Mouse (Mus musculus): Measurements from ENCODE around the gene Prdm11. TPM values are rescaled to one million over a fixed set of nuclear protein-coding genes. Genes with fewer than 3 reads are reported as not detected.

Prdm11 gene
- 9.6 and 24.6 TPM in 2 replicates for total RNA-seq (2014; fragmentation: Nextera tagmentation)
- 5.0 and 6.3 TPM in 2 replicates for total RNA-seq (2017)

DNA sequence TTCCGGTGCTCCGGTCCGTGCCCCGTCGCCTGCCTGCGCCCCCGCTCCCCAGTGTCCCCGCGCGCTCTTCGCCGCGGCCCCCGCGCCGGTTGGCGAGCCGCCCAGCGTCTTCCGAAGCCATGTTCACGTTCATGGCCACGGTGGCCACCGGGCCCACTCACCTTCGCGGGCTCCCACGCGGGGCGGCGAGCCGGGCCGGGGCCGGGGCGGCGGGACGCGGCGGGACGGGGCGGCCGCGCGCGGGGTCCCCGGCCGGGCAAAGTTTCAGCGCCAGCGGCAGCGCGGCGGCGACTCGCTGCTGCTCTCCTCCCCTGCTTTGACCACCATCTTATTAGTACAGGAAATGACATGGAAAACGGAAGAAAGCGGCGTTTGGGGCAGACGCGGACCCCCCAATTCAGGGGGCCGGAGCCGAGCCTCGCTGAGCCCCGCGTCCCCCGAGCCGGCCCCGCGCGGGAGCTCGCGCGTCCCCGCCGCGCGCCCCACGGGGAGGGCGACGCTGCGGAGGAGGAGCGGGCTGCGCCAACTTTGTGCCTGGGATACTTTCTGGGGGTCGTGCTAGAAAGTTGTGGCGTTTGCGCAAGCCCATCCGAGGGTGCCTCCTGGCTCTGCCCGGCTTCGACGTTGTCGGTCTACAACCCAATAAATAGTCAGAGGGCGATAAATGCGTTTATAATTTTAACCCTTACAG, at the start of gene Prdm11:
Prdm11 (minus strand) TSS at position 350 of the 691 bp plus-strand sequence.
- ATAC-seq (replicated peaks; ENCODE audit: low FRiP score, low TSS enrichment, poor library complexity, severe bottlenecking) = no peak

DNA sequence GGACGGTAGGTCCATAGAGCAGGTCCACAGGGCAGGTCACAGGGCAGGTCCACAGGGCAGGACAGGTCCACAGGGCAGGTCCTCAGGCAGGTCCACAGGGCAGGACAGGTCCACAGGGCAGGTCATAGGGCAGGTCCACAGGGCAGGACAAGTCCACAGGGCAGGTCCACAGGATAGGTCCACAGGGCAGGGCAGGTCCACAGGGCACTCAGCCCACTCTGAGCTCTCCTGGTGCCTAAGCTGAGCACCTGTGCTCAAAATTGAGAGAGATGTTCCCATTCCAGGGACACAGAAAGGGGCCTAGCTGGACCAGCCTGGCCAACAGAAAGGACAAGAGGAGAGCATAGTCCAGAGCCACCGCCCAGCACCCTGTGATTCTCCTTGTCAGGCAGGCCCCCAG, 46.4 kb upstream of the Prdm11 start:
- no peak for ATAC-seq (replicated peaks; ENCODE audit: low FRiP score, low TSS enrichment, poor library complexity, severe bottlenecking)

DNA sequence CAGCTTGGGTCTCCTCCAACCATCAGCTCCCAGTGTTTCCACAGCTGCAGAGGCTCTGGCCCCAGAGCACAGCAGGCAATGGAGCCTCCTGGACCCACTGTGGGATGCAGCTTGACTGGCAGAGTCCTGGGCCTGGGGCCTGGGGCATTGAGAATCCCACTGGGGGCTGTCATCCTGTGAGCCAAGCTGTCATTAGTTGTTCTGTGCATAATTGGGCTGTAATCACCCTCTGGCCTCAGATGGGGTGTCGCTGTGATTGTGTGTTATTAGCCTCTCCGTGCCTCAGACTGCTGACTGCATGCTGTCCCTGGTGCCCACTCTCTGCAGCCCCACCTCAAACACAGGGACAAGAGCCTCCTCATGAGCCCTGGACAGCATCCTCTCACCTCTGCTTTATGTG, 45.7 kb upstream of the Prdm11 start:
- ATAC-seq (replicated peaks; ENCODE audit: low FRiP score, low TSS enrichment, poor library complexity, severe bottlenecking) = no peak

DNA sequence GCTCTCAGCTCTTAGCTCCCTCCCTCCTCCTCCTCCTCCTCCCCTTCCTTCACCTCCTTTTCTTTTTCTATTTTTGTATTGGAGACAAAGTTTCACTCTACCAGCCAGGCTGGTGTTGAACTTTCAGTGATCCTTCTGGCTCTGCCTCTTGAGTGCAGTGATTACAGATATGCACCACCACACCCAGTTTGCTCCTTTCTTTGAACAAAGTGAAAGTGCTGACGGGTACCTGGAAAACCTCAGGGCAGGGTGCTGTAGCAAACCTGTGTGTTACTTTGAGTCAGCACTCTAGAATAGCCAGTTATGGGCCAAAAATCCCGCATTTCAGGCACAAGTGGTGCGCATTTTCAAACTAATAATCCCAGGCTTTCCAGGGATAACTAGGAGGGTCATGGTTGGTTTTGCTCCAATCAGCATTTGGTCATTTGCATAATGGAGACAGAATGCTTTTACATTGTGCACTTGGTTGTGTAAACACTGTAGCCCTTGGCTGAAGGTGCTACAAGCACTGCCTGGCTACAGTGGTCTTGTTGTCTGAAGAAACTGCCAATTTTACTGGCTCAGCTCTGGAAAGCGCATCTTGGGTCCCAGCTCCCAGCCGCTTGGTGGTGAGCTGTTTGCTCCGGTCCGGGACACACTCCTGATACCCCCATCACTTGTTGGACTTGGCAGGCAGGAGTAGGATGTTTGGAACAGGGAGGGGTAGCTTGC, 43.6 kb upstream of the Prdm11 start:
- ATAC-seq (replicated peaks; ENCODE audit: low FRiP score, low TSS enrichment, poor library complexity, severe bottlenecking) = no peak

DNA sequence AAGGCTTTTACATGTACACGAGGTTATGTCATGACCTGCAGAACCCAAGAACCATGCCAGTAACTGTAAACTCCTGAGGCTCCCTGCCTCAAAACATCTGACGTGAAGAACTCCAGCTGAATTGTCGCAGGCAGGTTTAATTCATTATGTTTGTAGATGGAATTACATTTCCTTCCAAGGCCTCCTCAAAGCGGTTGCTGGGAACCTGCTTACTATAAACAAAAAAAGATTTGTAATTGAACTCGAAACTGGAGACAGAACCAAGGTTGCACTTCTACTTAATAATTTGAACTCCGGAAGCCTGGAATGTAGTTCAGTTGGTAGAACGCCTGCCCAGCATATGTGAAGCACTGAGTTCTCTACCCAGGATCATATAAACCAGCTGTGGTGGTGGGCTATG, 42.0 kb upstream of the Prdm11 start:
- no peak for ATAC-seq (replicated peaks; ENCODE audit: low FRiP score, low TSS enrichment, poor library complexity, severe bottlenecking)

DNA sequence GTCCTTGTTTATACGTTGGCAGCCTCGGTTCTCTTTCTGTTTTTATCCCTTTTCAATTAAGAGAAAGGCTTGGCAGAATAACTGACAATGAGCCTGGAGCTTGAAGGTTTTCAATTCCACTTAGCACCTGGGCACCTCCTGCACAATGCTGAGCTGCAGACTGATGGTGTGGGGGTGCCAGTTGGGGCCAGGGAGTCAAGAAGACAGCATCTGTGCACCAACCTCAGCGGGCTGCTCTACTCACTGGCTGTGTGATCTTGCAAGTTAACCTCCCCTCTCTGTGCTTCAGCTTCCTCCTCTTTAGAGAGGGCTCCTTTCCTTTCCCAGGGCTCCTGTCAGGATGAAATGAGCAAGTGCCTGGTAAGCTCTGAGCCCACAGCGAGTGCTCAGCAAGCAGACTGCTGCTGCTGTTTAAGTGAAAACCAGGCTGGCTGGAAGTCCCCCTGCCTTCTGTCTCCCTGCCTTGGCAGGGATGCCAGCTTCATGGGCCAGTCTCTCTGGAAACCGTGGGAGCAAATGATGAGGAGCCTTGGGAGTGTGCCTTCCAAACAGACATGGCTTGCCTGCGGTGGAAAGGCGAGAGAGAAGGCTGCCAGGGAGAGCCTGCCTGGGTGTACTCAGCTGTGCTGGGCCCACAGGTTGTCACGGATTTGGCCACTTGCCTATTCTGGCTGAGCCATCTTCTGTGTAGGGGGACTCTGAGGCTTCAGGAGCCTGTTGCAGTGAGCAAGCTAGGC, 39.5 kb upstream of the Prdm11 start:
- no peak for ATAC-seq (replicated peaks; ENCODE audit: low FRiP score, low TSS enrichment, poor library complexity, severe bottlenecking)

DNA sequence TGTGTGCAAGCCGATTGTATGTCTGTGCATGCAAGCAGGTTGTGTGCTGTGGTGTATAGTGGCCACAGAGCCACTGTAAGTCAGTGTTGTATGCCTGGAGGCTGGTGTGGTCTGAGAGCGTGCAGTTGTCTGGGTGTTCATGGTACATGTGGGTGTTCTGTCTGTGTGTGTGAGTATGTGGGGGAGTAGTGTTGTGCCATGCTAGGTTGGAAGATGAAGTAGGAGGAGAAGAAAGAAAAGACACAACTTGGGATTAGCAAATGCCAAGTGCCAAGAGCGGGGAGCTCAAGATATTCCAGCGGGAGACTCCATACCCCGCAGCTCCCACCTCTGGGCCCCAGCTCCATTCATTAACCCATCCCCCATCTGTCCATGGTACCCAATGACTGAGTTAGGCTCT, 38.5 kb upstream of the Prdm11 start:
- ATAC-seq (replicated peaks; ENCODE audit: low FRiP score, low TSS enrichment, poor library complexity, severe bottlenecking) = no peak

DNA sequence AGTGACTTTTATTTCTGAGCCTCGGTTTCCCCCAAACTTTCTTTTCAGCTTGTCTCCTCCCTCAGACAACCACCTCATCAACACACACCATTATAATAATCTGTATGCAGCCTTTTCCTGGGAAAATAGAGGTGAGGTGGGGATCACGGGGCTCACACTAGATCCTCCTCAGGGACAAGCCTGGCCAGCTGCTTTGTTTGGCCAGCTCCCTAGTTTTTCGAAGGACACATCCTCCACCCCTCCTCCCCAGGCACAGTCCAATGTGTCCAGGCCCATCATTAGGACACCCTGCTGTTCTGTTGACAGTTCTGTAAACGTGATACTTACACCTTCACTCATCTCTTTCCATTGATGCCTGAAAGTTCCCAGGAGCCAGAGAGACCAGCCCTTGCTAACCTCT, 37.4 kb upstream of the Prdm11 start:
- no peak for ATAC-seq (replicated peaks; ENCODE audit: low FRiP score, low TSS enrichment, poor library complexity, severe bottlenecking)

DNA sequence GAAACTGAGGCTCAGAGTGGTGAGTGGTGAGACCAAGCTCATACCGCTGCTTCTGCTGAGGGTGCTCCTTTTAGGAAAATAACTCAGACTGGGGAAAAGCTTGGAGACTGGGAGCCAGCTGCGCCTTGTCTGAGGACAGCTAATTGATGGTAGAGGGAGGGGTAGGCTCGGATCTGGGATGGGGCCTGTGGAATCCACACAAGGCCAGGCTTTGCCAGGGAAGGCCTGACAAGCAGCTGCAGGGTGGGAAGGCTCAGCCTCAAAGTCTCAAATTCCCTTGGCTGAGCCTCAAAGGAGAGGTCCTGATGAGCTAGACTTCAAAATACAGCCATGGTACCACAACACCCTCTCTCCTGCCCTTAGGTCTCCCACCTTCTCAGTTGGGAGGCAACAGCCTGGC, 36.9 kb upstream of the Prdm11 start:
- ATAC-seq (replicated peaks; ENCODE audit: low FRiP score, low TSS enrichment, poor library complexity, severe bottlenecking) = no peak

DNA sequence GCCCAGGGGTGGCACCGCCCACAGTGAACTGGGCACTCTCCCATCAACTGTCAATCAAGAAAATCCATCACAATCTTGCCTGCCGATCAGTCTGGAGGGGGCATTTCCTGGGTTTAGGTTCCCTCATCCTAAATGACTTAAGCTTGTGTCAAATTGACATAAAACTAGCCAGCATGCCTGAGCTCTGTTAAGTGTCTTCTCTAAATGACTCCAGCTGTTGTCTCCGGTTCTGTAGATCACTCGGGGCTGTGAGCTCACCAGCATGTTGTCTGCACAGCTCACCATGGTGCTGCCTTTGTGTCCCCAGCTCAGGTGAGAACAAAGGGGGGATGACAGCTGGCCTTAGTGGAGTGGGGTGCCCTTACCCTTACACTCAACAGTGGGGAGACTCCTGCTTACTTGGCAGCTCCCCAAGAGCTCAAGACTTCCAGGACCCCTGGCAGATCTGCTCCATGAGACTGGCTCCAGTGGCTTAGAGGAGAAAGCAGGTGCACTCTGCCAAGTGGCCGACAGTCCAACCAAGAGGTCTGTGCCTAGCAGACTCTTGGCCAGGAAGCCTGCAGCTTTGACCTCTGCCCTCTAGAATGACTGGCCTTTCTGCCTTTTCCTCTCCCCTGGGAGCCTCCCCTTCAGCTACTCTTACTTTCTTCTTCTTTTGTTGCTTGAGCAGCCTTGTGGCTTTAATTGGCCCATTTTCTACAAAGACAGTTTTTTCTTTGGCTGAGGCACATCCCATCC, 35.1 kb upstream of the Prdm11 start:
- ATAC-seq (replicated peaks; ENCODE audit: low FRiP score, low TSS enrichment, poor library complexity, severe bottlenecking) = no peak

DNA sequence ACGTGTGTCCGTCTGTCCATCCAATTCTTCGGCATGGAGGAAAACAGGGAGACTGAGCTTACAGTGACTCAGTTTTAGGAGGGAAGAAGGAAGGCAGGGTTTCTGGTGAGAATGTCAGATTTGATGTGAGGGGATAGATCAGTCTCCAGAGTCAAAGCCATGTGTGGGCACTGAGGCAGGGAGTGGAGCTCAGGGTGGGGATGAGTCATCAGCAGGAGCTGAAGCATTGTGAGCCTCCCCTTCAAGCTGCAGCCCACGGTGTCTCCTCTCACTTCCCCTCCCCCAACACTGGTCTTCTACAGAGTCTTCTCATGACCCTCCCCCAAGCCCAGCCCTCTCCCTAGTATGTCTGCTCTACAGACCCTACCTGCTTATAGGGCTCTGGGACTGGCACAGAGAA, 33.4 kb upstream of the Prdm11 start:
- no peak for ATAC-seq (replicated peaks; ENCODE audit: low FRiP score, low TSS enrichment, poor library complexity, severe bottlenecking)

DNA sequence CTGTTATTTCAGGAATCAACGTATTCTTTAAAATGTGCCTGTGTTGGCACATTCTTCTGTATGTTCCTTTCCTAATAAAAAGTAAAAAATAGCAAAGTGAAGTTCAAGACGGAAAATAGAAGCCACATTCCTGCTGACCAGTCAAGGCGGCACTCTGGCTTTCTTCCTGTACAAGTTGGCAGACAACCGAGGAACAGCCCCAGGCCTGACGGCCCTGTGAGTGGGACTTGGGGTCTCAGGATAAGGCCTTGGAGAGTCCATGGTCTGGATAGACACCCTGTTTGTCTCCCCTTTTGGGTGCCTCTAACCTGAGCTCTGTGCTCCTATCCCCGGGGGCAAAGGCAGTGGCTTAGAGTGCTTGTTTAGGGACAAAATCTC, 30.6 kb upstream of the Prdm11 start:
- ATAC-seq (replicated peaks; ENCODE audit: low FRiP score, low TSS enrichment, poor library complexity, severe bottlenecking) = no peak

DNA sequence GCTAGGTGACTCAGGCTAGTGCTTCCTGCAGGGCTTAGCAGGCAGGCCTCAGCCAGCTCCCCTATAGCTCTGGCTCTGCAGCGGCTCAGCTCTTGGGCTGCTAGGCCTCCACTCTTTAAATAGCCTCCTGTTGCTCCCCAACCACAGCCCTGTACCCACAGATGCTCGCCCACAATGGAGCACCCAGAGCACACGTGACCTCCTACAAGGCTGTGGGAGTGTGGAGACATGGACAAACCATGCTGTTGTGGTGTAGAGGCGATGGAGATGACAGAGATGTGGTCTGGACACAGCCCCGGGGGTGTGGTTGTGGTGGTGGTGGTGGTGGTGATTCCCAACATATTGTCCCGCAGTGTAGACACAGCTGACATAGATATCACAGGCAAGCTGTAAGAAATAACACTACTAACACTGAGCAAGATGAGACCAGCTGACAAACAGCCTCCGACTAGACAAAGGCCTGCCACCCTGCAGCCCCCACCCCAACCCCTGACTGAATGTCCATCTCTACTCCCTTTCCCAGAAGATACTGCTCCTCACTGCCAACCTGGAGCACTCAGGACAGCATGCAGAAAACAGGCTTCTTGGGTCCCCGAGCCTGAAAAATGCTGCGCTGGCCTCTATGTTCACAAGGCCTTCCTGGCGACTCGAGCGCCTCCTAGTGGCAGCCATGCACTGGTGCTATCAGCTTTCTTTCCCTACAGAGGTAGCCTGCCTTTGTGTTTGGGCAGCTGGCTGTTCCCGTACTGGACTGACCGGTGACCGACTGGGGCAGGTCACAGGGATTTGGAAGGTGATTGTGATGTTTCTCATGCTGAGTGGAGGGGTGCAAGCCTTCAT, 30.0 kb upstream of the Prdm11 start:
- peak; percentile 79 for ATAC-seq (replicated peaks; ENCODE audit: low FRiP score, low TSS enrichment, poor library complexity, severe bottlenecking)

DNA sequence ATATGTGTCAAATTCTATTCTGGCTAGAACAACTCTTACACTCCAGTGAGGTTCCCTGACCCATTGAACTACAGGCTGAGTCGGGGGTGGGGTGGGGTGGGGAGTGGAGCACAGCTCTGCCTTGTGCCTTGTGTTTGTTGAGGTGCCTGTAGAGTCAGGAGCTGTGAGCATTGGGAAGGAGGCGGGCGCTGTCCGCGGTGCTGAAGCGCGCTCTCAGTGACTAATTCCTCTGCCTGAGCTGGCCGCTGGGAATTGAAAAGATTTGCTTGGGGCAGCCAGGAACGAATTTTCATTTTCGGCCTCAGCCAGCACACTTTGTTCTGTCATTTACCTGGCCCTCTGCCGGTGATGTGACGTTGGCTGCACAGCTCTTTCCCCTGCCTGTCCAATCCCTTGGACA, 25.7 kb upstream of the Prdm11 start:
- ATAC-seq (replicated peaks; ENCODE audit: low FRiP score, low TSS enrichment, poor library complexity, severe bottlenecking) = peak; percentile 68

DNA sequence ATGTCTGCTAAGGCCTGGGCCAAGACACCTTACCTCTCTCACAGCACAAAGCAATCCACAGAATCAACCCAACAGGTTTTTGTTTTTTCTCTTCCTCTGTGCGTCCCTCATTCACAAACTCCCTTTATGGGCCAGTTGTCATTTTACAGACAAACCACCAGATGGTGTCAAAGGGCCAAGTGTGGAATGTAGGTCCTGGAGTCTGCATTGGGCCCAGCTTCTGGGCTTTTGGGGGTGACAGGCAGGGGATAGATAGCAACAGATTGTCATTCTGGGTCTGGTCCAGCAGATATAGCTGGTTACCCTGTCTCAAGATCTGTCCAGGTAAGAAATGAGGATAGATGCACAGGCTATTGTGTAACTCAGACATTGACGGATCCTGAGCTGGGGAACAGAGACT, 23.0 kb upstream of the Prdm11 start:
- ATAC-seq (replicated peaks; ENCODE audit: low FRiP score, low TSS enrichment, poor library complexity, severe bottlenecking) = no peak

DNA sequence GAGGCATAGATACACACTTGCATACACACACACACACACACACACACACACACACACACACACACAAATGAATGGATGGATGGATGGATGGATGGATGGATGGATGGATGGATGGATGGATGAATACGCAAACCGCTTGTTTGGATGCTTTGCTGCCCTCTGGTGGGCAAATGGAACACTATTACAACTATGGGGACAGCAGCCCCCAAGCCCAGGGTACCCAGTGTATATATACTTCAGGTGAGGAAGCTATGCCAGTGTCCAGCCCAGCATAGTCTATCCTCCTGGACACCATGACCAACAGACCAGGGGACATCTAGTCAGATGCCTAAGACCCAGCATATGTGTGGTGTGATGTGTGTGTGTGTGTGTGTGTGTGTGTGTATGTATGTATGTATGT, 17.4 kb upstream of the Prdm11 start:
- ATAC-seq (replicated peaks; ENCODE audit: low FRiP score, low TSS enrichment, poor library complexity, severe bottlenecking) = peak; percentile 71

DNA sequence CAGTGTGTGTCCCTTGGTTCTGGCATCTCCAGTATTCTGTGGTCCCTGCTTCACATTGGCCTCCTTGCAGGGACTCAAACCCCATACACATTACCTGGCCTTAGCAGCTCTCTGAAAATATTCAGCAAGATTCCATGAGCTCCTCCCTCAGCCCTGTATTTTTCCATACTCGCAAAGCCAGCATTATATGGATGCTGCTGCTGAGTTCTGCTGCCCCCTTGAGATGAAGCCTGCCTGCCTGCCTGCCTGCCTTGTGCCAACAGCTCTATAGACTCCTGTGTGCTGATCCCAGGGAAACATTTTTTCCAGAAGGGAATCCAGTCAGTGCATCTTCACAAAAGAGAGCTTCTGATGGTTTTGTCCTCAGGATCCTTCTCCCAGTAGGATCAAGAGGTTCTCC, 5.9 kb upstream of the Prdm11 start:
- ATAC-seq (replicated peaks; ENCODE audit: low FRiP score, low TSS enrichment, poor library complexity, severe bottlenecking) = no peak

DNA sequence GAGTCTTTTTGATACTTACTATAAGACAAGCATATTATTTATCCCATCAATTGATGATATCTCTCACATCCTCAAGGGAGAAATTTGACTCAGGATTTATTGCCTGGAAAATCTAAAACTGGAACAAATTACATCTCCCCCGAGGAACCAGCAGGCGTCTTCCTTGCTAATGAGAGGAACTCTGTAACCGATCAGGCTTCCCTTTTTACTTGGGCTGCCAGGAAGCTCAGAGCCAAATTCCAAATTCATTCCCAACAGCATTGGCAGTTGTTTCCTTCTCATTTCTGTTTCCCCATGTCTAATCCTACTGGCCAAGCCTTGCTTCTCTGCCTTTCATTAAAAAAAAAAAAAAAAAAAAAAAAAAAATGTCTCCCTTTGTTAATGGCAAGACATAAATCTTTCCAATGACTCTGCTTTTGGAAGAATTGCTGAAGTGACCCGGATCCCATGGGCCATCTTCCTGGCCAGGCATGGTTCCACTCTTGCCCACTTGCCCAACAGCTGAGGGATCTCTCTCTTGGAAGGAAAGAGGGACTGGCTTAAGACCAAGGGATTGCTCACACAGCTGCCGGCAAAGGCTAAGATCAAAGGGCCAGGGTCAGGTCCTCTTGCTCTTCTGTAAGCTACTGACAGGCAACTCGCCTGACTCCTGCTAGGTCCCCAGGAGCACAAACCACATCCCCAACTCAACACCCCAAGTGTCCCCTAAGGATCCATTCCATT, 2.8 kb upstream of the Prdm11 start:
- ATAC-seq (replicated peaks; ENCODE audit: low FRiP score, low TSS enrichment, poor library complexity, severe bottlenecking) = no peak

Measured in megakaryocyte-erythroid progenitor cell, adult 5-6 weeks (primary cell).